Mouse (Mus musculus): ENCODE results near the gene Fgf9.

- TF ChIP-seq POLR2AphosphoS5 (IDR thresholded peaks at IDR 0.05; ENCODE audit: borderline replicate concordance, low read depth, low read length) (no peak), POLR2A (IDR thresholded peaks at IDR 0.05; ENCODE audit: control insufficient read depth in 1 of 2, insufficient read depth in 1 of 2, low read depth in 1 of 2, low read length in 2 of 2, poor library complexity in 1 of 2) (no peak), CTCF (IDR thresholded peaks at IDR 0.05 in 2 of 3, conservative IDR thresholded peaks at IDR 0.05 in 1 of 3; ENCODE audit: control insufficient read depth in 1 of 3, insufficient read depth in 1 of 3, low read depth in 2 of 3, low read length in 3 of 3, poor library complexity in 1 of 3, severe bottlenecking in 1 of 3) (no peak), EP300 (IDR thresholded peaks at IDR 0.05; ENCODE audit: low read depth in 1 of 2, low read length in 2 of 2) (no peak), POLR2AphosphoS2 (IDR thresholded peaks at IDR 0.05; ENCODE audit: low read length) (no peak), HCFC1 (IDR thresholded peaks at IDR 0.05; ENCODE audit: low read depth, low read length) (no peak), NELFE (IDR thresholded peaks at IDR 0.05; ENCODE audit: low read depth, low read length) (no peak), BHLHE40 (IDR thresholded peaks at IDR 0.05; ENCODE audit: borderline replicate concordance, low read depth, low read length) (no peak)
Measured at GRCm38 (mm10) chr14:58124625-58125024, 54.3 kb downstream of the Fgf9 start.

Measured in MEL (cell line).